Mouse (Mus musculus): ENCODE measurements around the gene Zfyve27. TPM values are rescaled to one million over a fixed set of nuclear protein-coding genes. Genes with fewer than 3 reads are reported as not detected.

Zfyve27 gene
- polyA plus RNA-seq, 1 experiment from 2014 or later = 78.7 TPM

DNA sequence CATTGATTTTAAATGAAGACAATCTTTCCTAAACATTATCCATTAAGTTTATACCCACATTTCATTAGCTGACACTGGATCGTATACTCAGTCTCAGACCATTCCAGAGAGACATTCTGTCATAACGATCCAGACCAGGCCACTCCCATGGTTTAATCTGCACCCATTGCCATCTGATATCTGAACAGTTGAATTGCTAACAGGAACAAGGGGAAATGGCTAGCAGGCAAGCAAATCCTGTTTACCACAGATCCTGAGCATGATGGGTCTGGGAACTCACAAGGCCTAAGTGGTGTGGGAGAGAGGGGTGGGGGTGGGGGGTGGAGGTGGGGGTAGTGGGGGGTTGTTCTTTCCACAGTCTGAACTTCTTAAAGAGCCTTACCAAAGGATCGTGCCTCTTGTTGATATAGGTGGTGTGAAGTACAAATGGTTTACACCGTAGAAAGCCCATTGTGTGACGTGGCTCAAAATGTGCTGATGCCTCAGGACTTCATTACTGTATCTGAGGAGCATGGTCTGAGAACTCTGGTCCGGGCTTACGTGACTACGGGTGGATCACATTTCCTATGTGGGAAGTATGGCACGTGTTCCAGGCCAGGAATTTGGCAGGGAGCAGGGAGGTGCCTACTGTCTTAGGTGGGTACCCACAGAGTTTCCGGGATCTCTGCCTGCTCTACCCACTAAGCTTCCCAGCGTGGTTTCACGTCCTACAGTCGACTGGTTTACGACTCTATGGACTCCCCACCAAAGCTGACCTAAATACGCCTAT lies 25.1 kb upstream of the Zfyve27 start:
- no peaks in the 10 kb centered on the region for H3K36me3 ChIP-seq (ENCODE audit: control insufficient read depth, insufficient read depth)
- no peak overlapping the region for H3K4me3 ChIP-seq (replicated peaks; ENCODE audit: low read length)
- H3K27ac ChIP-seq (ENCODE audit: low read length) = no peak overlapping the region
- no peak overlapping the region for H3K9ac ChIP-seq (replicated peaks; ENCODE audit: low read depth, low read length)
- no peaks in the 10 kb centered on the region for H3K9me3 ChIP-seq (ENCODE audit: control insufficient read depth, low read length)
- no peaks in the 10 kb centered on the region for H3K4me1 ChIP-seq (replicated peaks; ENCODE audit: control insufficient read depth, insufficient read depth, low read length)
- no peaks in the 10 kb centered on the region for H3K27me3 ChIP-seq (replicated peaks; ENCODE audit: control insufficient read depth, insufficient read depth, low read length)
- WGBS = 92% methylated on average over 15 of the region's 15 CpGs
- no peak for ATAC-seq
- no peak overlapping the region for H3K4me2 ChIP-seq (ENCODE audit: low read length)

DNA sequence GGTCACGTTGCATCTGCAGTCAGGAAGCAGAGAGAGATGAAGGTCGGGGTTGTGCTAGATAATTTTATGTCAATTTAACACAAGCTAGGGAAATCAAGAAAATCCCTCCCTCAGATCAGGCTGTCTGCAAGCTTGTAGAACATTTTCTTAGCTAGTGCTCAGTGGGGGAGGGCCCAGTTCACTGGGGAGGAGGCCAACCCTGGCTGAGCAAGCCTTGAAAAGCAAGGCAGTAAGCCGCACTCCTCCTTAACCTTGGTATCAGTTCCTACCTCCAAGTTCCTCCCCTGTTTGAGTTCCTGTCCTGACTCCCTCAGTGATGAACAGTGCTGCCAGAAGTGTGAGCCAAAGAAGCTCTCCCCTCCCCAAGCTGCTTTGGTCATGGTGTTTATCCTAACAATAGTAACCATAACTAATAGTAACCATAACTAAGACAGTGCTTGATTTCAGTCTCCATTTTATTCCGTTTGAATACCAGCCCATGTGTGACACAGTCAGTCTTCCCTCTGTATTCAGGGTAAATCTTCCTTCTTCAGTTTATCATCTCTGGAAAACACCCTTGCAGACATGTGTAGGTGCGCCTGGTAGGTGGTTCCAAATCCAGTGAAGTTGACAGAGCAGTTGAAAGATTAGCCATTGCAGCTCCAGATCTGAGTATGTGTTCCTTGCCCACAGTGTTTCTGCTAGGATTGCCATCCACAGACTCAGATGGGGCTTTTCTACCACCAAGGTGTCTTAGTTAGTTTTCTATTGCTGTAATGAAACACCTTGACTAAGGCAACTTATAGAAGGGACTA lies 23.8 kb upstream of the Zfyve27 start:
- no peak overlapping the region for H3K4me3 ChIP-seq (replicated peaks; ENCODE audit: low read length)
- H3K27me3 ChIP-seq (replicated peaks; ENCODE audit: control insufficient read depth, insufficient read depth, low read length) = no peaks in the 10 kb centered on the region
- H3K4me1 ChIP-seq (replicated peaks; ENCODE audit: control insufficient read depth, insufficient read depth, low read length) = no peaks in the 10 kb centered on the region
- no peak overlapping the region for H3K27ac ChIP-seq (ENCODE audit: low read length)
- H3K9me3 ChIP-seq (ENCODE audit: control insufficient read depth, low read length) = no peaks in the 10 kb centered on the region
- H3K4me2 ChIP-seq (ENCODE audit: low read length) = no peak overlapping the region
- no peak overlapping the region for H3K9ac ChIP-seq (replicated peaks; ENCODE audit: low read depth, low read length)
- H3K36me3 ChIP-seq (ENCODE audit: control insufficient read depth, insufficient read depth) = no peaks in the 10 kb centered on the region
- ATAC-seq = no peak
- WGBS = 90% methylated on average over 5 of the region's 5 CpGs

DNA sequence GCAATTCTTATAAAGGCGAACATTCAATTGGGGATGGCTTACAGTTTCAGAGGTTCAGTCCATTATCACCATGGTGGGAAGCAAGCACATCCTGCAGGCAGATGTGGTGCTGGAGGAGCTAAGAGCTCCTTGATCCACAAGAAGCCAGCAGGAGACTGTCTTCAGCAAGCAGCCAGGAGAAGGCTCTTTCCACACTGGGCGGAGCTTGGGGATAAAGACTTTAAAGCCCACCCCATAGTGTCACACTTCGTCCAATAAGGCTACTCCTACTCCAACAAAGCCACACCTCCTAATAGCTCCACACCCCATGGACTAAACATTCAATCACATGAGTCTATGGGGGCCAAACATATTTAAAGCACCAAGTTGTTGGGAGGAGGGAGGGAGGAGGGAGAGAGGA lies 21.8 kb upstream of the Zfyve27 start:
- no peaks in the 10 kb centered on the region for H3K9me3 ChIP-seq (ENCODE audit: control insufficient read depth, low read length)
- 77% methylated on average over 3 of the region's 3 CpGs for WGBS
- no peak overlapping the region for H3K27ac ChIP-seq (ENCODE audit: low read length)
- no peaks in the 10 kb centered on the region for H3K36me3 ChIP-seq (ENCODE audit: control insufficient read depth, insufficient read depth)
- H3K27me3 ChIP-seq (replicated peaks; ENCODE audit: control insufficient read depth, insufficient read depth, low read length) = no peaks in the 10 kb centered on the region; the same call in 1 of the 2 replicates
- H3K4me3 ChIP-seq (replicated peaks; ENCODE audit: low read length) = no peak overlapping the region
- H3K9ac ChIP-seq (replicated peaks; ENCODE audit: low read depth, low read length) = no peak overlapping the region
- H3K4me2 ChIP-seq (ENCODE audit: low read length) = no peak overlapping the region
- peaks cover under 1% of the 10 kb centered on the region; the same call in 1 of the 2 replicates for H3K4me1 ChIP-seq (replicated peaks; ENCODE audit: control insufficient read depth, insufficient read depth, low read length)
- no peak for ATAC-seq

- no peaks in the 10 kb centered on the region for H3K9me3 ChIP-seq (ENCODE audit: control insufficient read depth, low read length)
- H3K9ac ChIP-seq (replicated peaks; ENCODE audit: low read depth, low read length) = no peak overlapping the region
- H3K4me2 ChIP-seq (ENCODE audit: low read length) = no peak overlapping the region
- H3K27ac ChIP-seq (ENCODE audit: low read length) = no peak overlapping the region
- no peaks in the 10 kb centered on the region for H3K36me3 ChIP-seq (ENCODE audit: control insufficient read depth, insufficient read depth)
- no peak for ATAC-seq
- H3K4me3 ChIP-seq (replicated peaks; ENCODE audit: low read length) = no peak overlapping the region
- 77% methylated on average over 2 of the region's 2 CpGs for WGBS
- peaks cover 7% of the 10 kb centered on the region; the same call in 1 of the 2 replicates for H3K4me1 ChIP-seq (replicated peaks; ENCODE audit: control insufficient read depth, insufficient read depth, low read length)
- H3K27me3 ChIP-seq (replicated peaks; ENCODE audit: control insufficient read depth, insufficient read depth, low read length) = no peaks in the 10 kb centered on the region; the same call in 1 of the 2 replicates
Observed at GRCm38 (mm10) chr19:42142757-42143156, 21.0 kb upstream of the Zfyve27 start.

DNA sequence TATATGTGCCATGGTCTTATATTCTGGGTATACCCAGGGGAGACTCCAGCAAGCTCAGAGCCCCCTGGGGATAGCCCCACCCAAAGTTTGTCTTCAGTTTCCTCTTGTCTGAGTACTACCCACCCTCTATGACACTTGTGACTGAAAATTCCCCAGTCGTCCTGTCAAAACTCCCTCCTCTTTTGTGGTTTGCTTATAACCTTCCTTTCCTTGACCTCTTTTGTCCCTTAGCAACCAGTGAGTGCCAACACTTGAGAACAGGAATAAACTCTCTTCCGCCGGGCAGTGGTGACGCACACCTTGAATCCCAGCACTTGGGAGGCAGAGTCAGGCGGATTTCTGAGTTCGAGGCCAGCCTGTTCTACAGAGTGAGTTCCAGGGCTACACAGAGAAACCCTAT lies 19.7 kb upstream of the Zfyve27 start:
- H3K4me1 ChIP-seq (replicated peaks; ENCODE audit: control insufficient read depth, insufficient read depth, low read length) = peaks cover 10% of the 10 kb centered on the region; the same call in 1 of the 2 replicates
- peaks cover 6% of the 10 kb centered on the region for H3K27me3 ChIP-seq (replicated peaks; ENCODE audit: control insufficient read depth, insufficient read depth, low read length)
- H3K9me3 ChIP-seq (ENCODE audit: control insufficient read depth, low read length) = no peaks in the 10 kb centered on the region
- no peak overlapping the region for H3K9ac ChIP-seq (replicated peaks; ENCODE audit: low read depth, low read length)
- no peak overlapping the region for H3K4me3 ChIP-seq (replicated peaks; ENCODE audit: low read length)
- ATAC-seq = no peak
- no peak overlapping the region for H3K4me2 ChIP-seq (ENCODE audit: low read length)
- no peak overlapping the region for H3K27ac ChIP-seq (ENCODE audit: low read length)
- H3K36me3 ChIP-seq (ENCODE audit: control insufficient read depth, insufficient read depth) = no peaks in the 10 kb centered on the region
- WGBS = 55% methylated on average over 6 of the region's 6 CpGs

DNA sequence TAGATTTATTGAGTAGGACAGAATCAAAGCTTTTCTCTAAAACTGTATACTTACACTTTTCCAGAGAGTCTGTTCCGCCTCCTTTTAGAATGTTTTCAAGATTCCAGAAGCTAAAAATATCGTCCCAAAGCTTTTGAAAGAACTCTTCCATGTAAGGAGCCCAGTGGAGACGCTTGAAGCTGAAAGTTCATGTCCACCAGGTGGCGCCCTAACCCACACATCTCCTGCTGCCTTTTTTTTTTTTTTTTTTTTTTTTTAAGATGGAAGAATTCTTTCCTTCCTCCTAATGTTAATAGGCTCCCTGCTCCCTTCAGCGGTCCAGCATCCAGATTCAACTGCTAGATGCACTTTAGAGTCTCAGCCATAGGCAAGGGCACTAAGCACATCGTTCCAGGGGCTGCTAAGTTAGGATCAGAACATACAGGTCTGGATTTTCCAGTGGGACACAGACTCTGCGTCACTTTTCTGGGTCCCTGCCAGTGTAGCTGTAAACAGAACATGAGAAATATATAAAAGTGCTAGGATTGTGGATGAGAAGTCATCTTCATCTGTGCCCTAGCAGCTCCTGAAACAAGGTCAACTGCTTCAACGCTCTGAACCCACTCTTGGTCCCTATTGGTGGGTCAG lies 19.1 kb upstream of the Zfyve27 start:
- H3K36me3 ChIP-seq (ENCODE audit: control insufficient read depth, insufficient read depth) = no peaks in the 10 kb centered on the region
- peaks cover 10% of the 10 kb centered on the region; the same call in 1 of the 2 replicates for H3K4me1 ChIP-seq (replicated peaks; ENCODE audit: control insufficient read depth, insufficient read depth, low read length)
- peaks cover 10% of the 10 kb centered on the region for H3K27me3 ChIP-seq (replicated peaks; ENCODE audit: control insufficient read depth, insufficient read depth, low read length)
- H3K4me2 ChIP-seq (ENCODE audit: low read length) = no peak overlapping the region
- no peaks in the 10 kb centered on the region for H3K9me3 ChIP-seq (ENCODE audit: control insufficient read depth, low read length)
- no peak for ATAC-seq
- 28% methylated on average over 8 of the region's 8 CpGs for WGBS
- H3K27ac ChIP-seq (ENCODE audit: low read length) = no peak overlapping the region
- H3K9ac ChIP-seq (replicated peaks; ENCODE audit: low read depth, low read length) = no peak overlapping the region
- H3K4me3 ChIP-seq (replicated peaks; ENCODE audit: low read length) = no peak overlapping the region

GRCm38 (mm10) chr19:42145210-42145609 lies 18.5 kb upstream of the Zfyve27 start:
- Histone ChIP-seq H3K36me3 (ENCODE audit: control insufficient read depth, insufficient read depth) (no peaks in the 10 kb centered on the region), H3K9me3 (ENCODE audit: control insufficient read depth, low read length) (no peaks in the 10 kb centered on the region)
- ATAC-seq = no peak

GRCm38 (mm10) chr19:42145731-42146130 lies 18.0 kb upstream of the Zfyve27 start:
- H3K4me2 ChIP-seq (ENCODE audit: low read length) = no peak overlapping the region
- no peak overlapping the region for H3K27ac ChIP-seq (ENCODE audit: low read length)
- peaks cover 10% of the 10 kb centered on the region; the same call in 1 of the 2 replicates for H3K4me1 ChIP-seq (replicated peaks; ENCODE audit: control insufficient read depth, insufficient read depth, low read length)
- H3K36me3 ChIP-seq (ENCODE audit: control insufficient read depth, insufficient read depth) = no peaks in the 10 kb centered on the region
- 90% methylated on average over 2 of the region's 2 CpGs for WGBS
- no peak overlapping the region for H3K9ac ChIP-seq (replicated peaks; ENCODE audit: low read depth, low read length)
- ATAC-seq = no peak
- H3K9me3 ChIP-seq (ENCODE audit: control insufficient read depth, low read length) = no peaks in the 10 kb centered on the region
- no peak overlapping the region for H3K4me3 ChIP-seq (replicated peaks; ENCODE audit: low read length)
- H3K27me3 ChIP-seq (replicated peaks; ENCODE audit: control insufficient read depth, insufficient read depth, low read length) = peaks cover 11% of the 10 kb centered on the region

More at GRCm38 (mm10) chr19:42145210-42145609, 18.5 kb upstream of the Zfyve27 start:
- Histone ChIP-seq H3K27me3 (replicated peaks; ENCODE audit: control insufficient read depth, insufficient read depth, low read length) (peaks cover 11% of the 10 kb centered on the region), H3K4me3 (replicated peaks; ENCODE audit: low read length) (no peak overlapping the region), H3K4me2 (ENCODE audit: low read length) (no peak overlapping the region), H3K9ac (replicated peaks; ENCODE audit: low read depth, low read length) (no peak overlapping the region), H3K4me1 (replicated peaks; ENCODE audit: control insufficient read depth, insufficient read depth, low read length) (peaks cover 10% of the 10 kb centered on the region; the same call in 1 of the 2 replicates), H3K27ac (ENCODE audit: low read length) (no peak overlapping the region)
- WGBS = 71% methylated on average over 4 of the region's 4 CpGs

Measured in forebrain, embryonic 16.5 days (tissue).